Mouse (Mus musculus) heart, adult 2 months (tissue): ENCODE results near the gene Hnrnpul2.

Experiments used
- CTCF ChIP-seq: fragments of 200-600 bp; IDR thresholded peaks from 2 replicates; pipeline ENCODE4 v1.8.1; 2022; ENCODE audit warnings: antibody characterized with exemption, mild to moderate bottlenecking, moderate library complexity
- EP300 ChIP-seq: fragments of 200-500 bp; IDR thresholded peaks from 2 replicates; pipeline ENCODE4 v1.6.1; 2011; ENCODE audit warnings: low read depth, low read length, control low read depth; ENCODE audit not compliant: insufficient read depth
- POLR2A ChIP-seq: fragments of 200-500 bp; IDR thresholded peaks from 2 replicates; pipeline ENCODE4 v1.6.1; 2011; ENCODE audit warnings: mild to moderate bottlenecking, low read depth, low read length, control low read depth; ENCODE audit not compliant: insufficient read depth

DNA sequence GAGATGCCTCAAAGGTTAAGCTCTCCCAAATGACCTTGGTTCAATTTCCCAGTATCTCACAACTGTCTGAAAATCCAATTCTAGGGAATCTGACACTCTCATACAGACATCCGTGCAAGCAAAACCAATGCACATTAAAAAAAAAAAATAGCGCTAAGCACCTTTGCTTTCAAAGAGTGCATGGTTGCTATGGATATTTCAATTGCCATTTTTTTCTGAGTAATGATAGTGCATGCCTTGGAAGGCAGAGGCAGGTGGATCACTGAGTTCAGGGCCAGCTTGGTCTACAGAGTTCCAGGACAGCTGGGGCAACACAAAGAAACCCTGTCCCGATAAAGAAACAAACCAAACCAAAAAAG, 61.2 kb downstream of the Hnrnpul2 start:
- TF ChIP-seq POLR2A = no peak
- no peak for TF ChIP-seq EP300
- TF ChIP-seq CTCF = no peak
